Mouse (Mus musculus): Measurements from ENCODE around the gene Dph2. TPM values are rescaled to one million over a fixed set of nuclear protein-coding genes. Genes with fewer than 3 reads are reported as not detected.

Dph2 gene
- 28.4 and 32.4 TPM in 2 replicates for polyA plus RNA-seq (2014; fragmentation: Nextera tagmentation; extraction: Ambion mirVana)

GRCm38 (mm10) chr4:117891738-117892161 lies at the start of gene Dph2:
Dph2 (minus strand) TSS chr4:117892032.
- no peak within 1 kb of the TSS for H3K27ac ChIP-seq (ENCODE audit: low read depth, low read length)
- no peaks in the 10 kb centered on the region; the same call in 1 of the 2 replicates for H3K36me3 ChIP-seq (ENCODE audit: control insufficient read depth, insufficient read depth, low read length)
- H3K27me3 ChIP-seq (ENCODE audit: control insufficient read depth, insufficient read depth, low read length) = no peaks in the 10 kb centered on the region
- no peaks in the 10 kb centered on the region for H3K9me3 ChIP-seq (ENCODE audit: control insufficient read depth, low read length)
- H3K4me3 ChIP-seq (ENCODE audit: low read depth, low read length) = peak within 1 kb of the TSS; percentile 75
- peaks cover 14% of the 10 kb centered on the region for H3K4me1 ChIP-seq (replicated peaks; ENCODE audit: control insufficient read depth, insufficient read depth, low read length)
- under 1% methylated on average over 21 of the region's 21 CpGs for WGBS
- DNase-seq (ENCODE audit: low spot score) (peak; percentile 86), ATAC-seq (replicated peaks; ENCODE audit: low FRiP score) (peak; percentile 89)
- peak within 1 kb of the TSS; percentile 61 for H3K9ac ChIP-seq (ENCODE audit: low read length)
- H3K4me2 ChIP-seq (ENCODE audit: low read depth, low read length, severe bottlenecking) = peak within 1 kb of the TSS; percentile 74

GRCm38 (mm10) chr4:117936964-117937363 lies 45.1 kb upstream of the Dph2 start:
- H3K4me3 ChIP-seq (ENCODE audit: low read depth, low read length) = no peak overlapping the region
- H3K4me2 ChIP-seq (ENCODE audit: low read depth, low read length, severe bottlenecking) = no peak overlapping the region
- H3K9ac ChIP-seq (ENCODE audit: low read length) = no peak overlapping the region
- DNase-seq (ENCODE audit: low spot score) = no peak
- no peaks in the 10 kb centered on the region for H3K9me3 ChIP-seq (ENCODE audit: control insufficient read depth, low read length)
- no peaks in the 10 kb centered on the region for H3K27me3 ChIP-seq (ENCODE audit: control insufficient read depth, insufficient read depth, low read length)
- H3K4me1 ChIP-seq (replicated peaks; ENCODE audit: control insufficient read depth, insufficient read depth, low read length) = no peaks in the 10 kb centered on the region
- H3K36me3 ChIP-seq (ENCODE audit: control insufficient read depth, insufficient read depth, low read length) = no peaks in the 10 kb centered on the region
- no peak overlapping the region for H3K27ac ChIP-seq (ENCODE audit: low read depth, low read length)
- 95% methylated on average over 5 of the region's 5 CpGs for WGBS
- no peak for ATAC-seq (replicated peaks; ENCODE audit: low FRiP score)

- ATAC-seq (replicated peaks; ENCODE audit: low FRiP score) (no peak), DNase-seq (ENCODE audit: low spot score) (no peak)
- no peaks in the 10 kb centered on the region for H3K9me3 ChIP-seq (ENCODE audit: control insufficient read depth, low read length)
- H3K4me3 ChIP-seq (ENCODE audit: low read depth, low read length) = no peak overlapping the region
- WGBS = 90% methylated on average over 4 of the region's 4 CpGs
- no peaks in the 10 kb centered on the region for H3K36me3 ChIP-seq (ENCODE audit: control insufficient read depth, insufficient read depth, low read length)
- H3K27me3 ChIP-seq (ENCODE audit: control insufficient read depth, insufficient read depth, low read length) = peaks cover 11% of the 10 kb centered on the region
- no peak overlapping the region for H3K4me2 ChIP-seq (ENCODE audit: low read depth, low read length, severe bottlenecking)
- no peak overlapping the region for H3K27ac ChIP-seq (ENCODE audit: low read depth, low read length)
- H3K9ac ChIP-seq (ENCODE audit: low read length) = no peak overlapping the region
- H3K4me1 ChIP-seq (replicated peaks; ENCODE audit: control insufficient read depth, insufficient read depth, low read length) = no peaks in the 10 kb centered on the region; the same call in 1 of the 2 replicates
Observed at GRCm38 (mm10) chr4:117934081-117934480, 42.2 kb upstream of the Dph2 start.

GRCm38 (mm10) chr4:117933248-117933647 lies 41.4 kb upstream of the Dph2 start:
- Histone ChIP-seq H3K27me3 (ENCODE audit: control insufficient read depth, insufficient read depth, low read length) (peaks cover 20% of the 10 kb centered on the region), H3K27ac (ENCODE audit: low read depth, low read length) (no peak overlapping the region), H3K4me3 (ENCODE audit: low read depth, low read length) (no peak overlapping the region), H3K9ac (ENCODE audit: low read length) (no peak overlapping the region), H3K9me3 (ENCODE audit: control insufficient read depth, low read length) (no peaks in the 10 kb centered on the region), H3K4me2 (ENCODE audit: low read depth, low read length, severe bottlenecking) (no peak overlapping the region), H3K4me1 (replicated peaks; ENCODE audit: control insufficient read depth, insufficient read depth, low read length) (no peaks in the 10 kb centered on the region; the same call in 1 of the 2 replicates), H3K36me3 (ENCODE audit: control insufficient read depth, insufficient read depth, low read length) (no peaks in the 10 kb centered on the region)
- DNase-seq (ENCODE audit: low spot score) (no peak), ATAC-seq (replicated peaks; ENCODE audit: low FRiP score) (no peak)
- 85% methylated on average over 5 of the region's 5 CpGs for WGBS

GRCm38 (mm10) chr4:117929391-117929881 lies 37.6 kb upstream of the Dph2 start, which contains the start of gene Artn:
Artn (minus strand) TSS chr4:117929763.
- Histone ChIP-seq H3K27me3 (ENCODE audit: control insufficient read depth, insufficient read depth, low read length) (peaks cover 48% of the 10 kb centered on the region), H3K4me3 (ENCODE audit: low read depth, low read length) (peak within 1 kb of the TSS; percentile 31), H3K9ac (ENCODE audit: low read length) (peak within 1 kb of the TSS; percentile 36), H3K9me3 (ENCODE audit: control insufficient read depth, low read length) (no peaks in the 10 kb centered on the region), H3K4me2 (ENCODE audit: low read depth, low read length, severe bottlenecking) (peak within 1 kb of the TSS; percentile 71), H3K4me1 (replicated peaks; ENCODE audit: control insufficient read depth, insufficient read depth, low read length) (peaks cover 9% of the 10 kb centered on the region; the same call in 1 of the 2 replicates), H3K36me3 (ENCODE audit: control insufficient read depth, insufficient read depth, low read length) (no peaks in the 10 kb centered on the region), H3K27ac (ENCODE audit: low read depth, low read length) (no peak within 1 kb of the TSS)
- 0% methylated on average over 33 of the region's 33 CpGs for WGBS
- ATAC-seq (replicated peaks; ENCODE audit: low FRiP score) (peak; percentile 29; the same call in 1 of the 2 replicates), DNase-seq (ENCODE audit: low spot score) (peak; percentile 72)

GRCm38 (mm10) chr4:117928699-117929241 lies 36.9 kb upstream of the Dph2 start:
- Histone ChIP-seq H3K4me2 (ENCODE audit: low read depth, low read length, severe bottlenecking) (peak overlapping the region; percentile 71), H3K36me3 (ENCODE audit: control insufficient read depth, insufficient read depth, low read length) (no peaks in the 10 kb centered on the region), H3K9me3 (ENCODE audit: control insufficient read depth, low read length) (no peaks in the 10 kb centered on the region), H3K4me3 (ENCODE audit: low read depth, low read length) (peak overlapping the region; percentile 31), H3K4me1 (replicated peaks; ENCODE audit: control insufficient read depth, insufficient read depth, low read length) (peaks cover 9% of the 10 kb centered on the region; the same call in 1 of the 2 replicates), H3K27me3 (ENCODE audit: control insufficient read depth, insufficient read depth, low read length) (peaks cover 48% of the 10 kb centered on the region), H3K9ac (ENCODE audit: low read length) (peak overlapping the region; percentile 36; the same call in 1 of the 2 replicates), H3K27ac (ENCODE audit: low read depth, low read length) (no peak overlapping the region)
- peak; percentile 71 for DNase-seq (ENCODE audit: low spot score)
- under 1% methylated on average over 13 of the region's 13 CpGs for WGBS
- ATAC-seq (replicated peaks; ENCODE audit: low FRiP score) = peak; percentile 42; the same call in 1 of the 2 replicates

GRCm38 (mm10) chr4:117928234-117928633 lies 36.4 kb upstream of the Dph2 start:
- Histone ChIP-seq H3K27ac (ENCODE audit: low read depth, low read length) (no peak overlapping the region), H3K9me3 (ENCODE audit: control insufficient read depth, low read length) (no peaks in the 10 kb centered on the region), H3K4me1 (replicated peaks; ENCODE audit: control insufficient read depth, insufficient read depth, low read length) (peaks cover 9% of the 10 kb centered on the region; the same call in 1 of the 2 replicates), H3K27me3 (ENCODE audit: control insufficient read depth, insufficient read depth, low read length) (peaks cover 48% of the 10 kb centered on the region), H3K9ac (ENCODE audit: low read length) (no peak overlapping the region), H3K36me3 (ENCODE audit: control insufficient read depth, insufficient read depth, low read length) (no peaks in the 10 kb centered on the region), H3K4me2 (ENCODE audit: low read depth, low read length, severe bottlenecking) (no peak overlapping the region), H3K4me3 (ENCODE audit: low read depth, low read length) (no peak overlapping the region)
- ATAC-seq (replicated peaks; ENCODE audit: low FRiP score) (peak; percentile 35; the same call in 1 of the 2 replicates), DNase-seq (ENCODE audit: low spot score) (peak; percentile 85)
- 10% methylated on average over 6 of the region's 6 CpGs for WGBS

- peak overlapping the region; percentile 41 for H3K4me3 ChIP-seq (ENCODE audit: low read depth, low read length)
- H3K27ac ChIP-seq (ENCODE audit: low read depth, low read length) = no peak overlapping the region
- H3K4me2 ChIP-seq (ENCODE audit: low read depth, low read length, severe bottlenecking) = peak overlapping the region; percentile 65
- peak; percentile 69 for ATAC-seq (replicated peaks; ENCODE audit: low FRiP score)
- peaks cover 9% of the 10 kb centered on the region; the same call in 1 of the 2 replicates for H3K4me1 ChIP-seq (replicated peaks; ENCODE audit: control insufficient read depth, insufficient read depth, low read length)
- 1% methylated on average over 61 of the region's 71 CpGs for whole genome bisulfite sequencing
- H3K9ac ChIP-seq (ENCODE audit: low read length) = peak overlapping the region; percentile 51
- no peaks in the 10 kb centered on the region for H3K9me3 ChIP-seq (ENCODE audit: control insufficient read depth, low read length)
- DNase-seq (ENCODE audit: low spot score) = peak; percentile 73
- H3K27me3 ChIP-seq (ENCODE audit: control insufficient read depth, insufficient read depth, low read length) = peaks cover 48% of the 10 kb centered on the region
- no peaks in the 10 kb centered on the region for H3K36me3 ChIP-seq (ENCODE audit: control insufficient read depth, insufficient read depth, low read length)
Observed at GRCm38 (mm10) chr4:117926545-117927482, 35.0 kb upstream of the Dph2 start.

Measured in forebrain, embryonic 11.5 days (tissue).